Mouse (Mus musculus) limb, embryonic 10.5 days (tissue): ENCODE data around the gene Zdhhc19. TPM values are rescaled to one million over a fixed set of nuclear protein-coding genes. Genes with fewer than 3 reads are reported as not detected.

Source experiments
- DNase-seq: peaks from one replicate; pipeline ENCODE4 v3.0.0-alpha.2; 2017; ENCODE audit warnings: low spot score
- H3K27ac ChIP-seq: fragments of 300-500 bp; sonication (generic); 2 replicates; pipeline ENCODE4 v1.5.1; 2016; ENCODE audit warnings: mild to moderate bottlenecking
- H3K27me3 ChIP-seq: fragments of 300-500 bp; sonication (generic); 2 replicates; pipeline ENCODE4 v1.6.1; 2016; ENCODE audit warnings: low read depth, mild to moderate bottlenecking; ENCODE audit not compliant: poor library complexity, severe bottlenecking
- H3K36me3 ChIP-seq: fragments of 300-500 bp; sonication (generic); 2 replicates; pipeline ENCODE4 v1.6.1; 2016; ENCODE audit warnings: mild to moderate bottlenecking, moderate library complexity
- H3K4me1 ChIP-seq: fragments of 300-500 bp; sonication (generic); 2 replicates; pipeline ENCODE4 v1.6.1; 2016
- H3K4me3 ChIP-seq: fragments of 300-500 bp; sonication (generic); 2 replicates; pipeline ENCODE4 v1.5.1; 2016; ENCODE audit warnings: mild to moderate bottlenecking, moderate library complexity
- H3K9me3 ChIP-seq: fragments of 300-500 bp; sonication (generic); replicated peaks from 2 replicates; pipeline ENCODE4 v1.6.1; 2016; ENCODE audit warnings: mild to moderate bottlenecking
- WGBS: fragments of 180-500 bp; shearing (Covaris S2); methylation state at CpG from one replicate; pipeline ENCODE4 v1.1.7; 2016; 5-methylcytosine and 5-hydroxymethylcytosine counted together
- polyA plus RNA-seq: library from polyadenylated mRNA; unstranded; fragments of >200 nt; fragmentation: Nextera tagmentation; extraction: Ambion mirVana; gene quantifications from 2 replicates; pipeline ENCODE4 v1.2.1, GENCODE M21; 2016

Gene Zdhhc19
- polyA plus RNA-seq, 1 experiment from 2014 or later, result not detected

GRCm38 (mm10) chr16:32498996-32499395, 2.9 kb downstream of the Zdhhc19 start:
- Histone ChIP-seq H3K4me3 (no peak overlapping the region), H3K27me3 (peaks cover 15% of the 10 kb centered on the region; the same call in 1 of the 2 replicates), H3K36me3 (no peaks in the 10 kb centered on the region), H3K4me1 (peaks cover 46% of the 10 kb centered on the region), H3K9me3 (no peaks in the 10 kb centered on the region), H3K27ac (no peak overlapping the region)
- no peak for DNase-seq
- 59% methylated on average over 13 of the region's 13 CpGs for WGBS

- peaks cover 46% of the 10 kb centered on the region for H3K4me1 ChIP-seq
- H3K27ac ChIP-seq, result peak overlapping the region; percentile 83
- peak; percentile 94 for DNase-seq
- peak overlapping the region; percentile 48 for H3K4me3 ChIP-seq
- 9% methylated on average over 22 of the region's 22 CpGs for WGBS
- H3K27me3 ChIP-seq, result peaks cover 15% of the 10 kb centered on the region; the same call in 1 of the 2 replicates
- H3K9me3 ChIP-seq, result no peaks in the 10 kb centered on the region
- no peaks in the 10 kb centered on the region for H3K36me3 ChIP-seq
Measured at GRCm38 (mm10) chr16:32499430-32500037, 3.5 kb downstream of the Zdhhc19 start.

- no peak overlapping the region for H3K27ac ChIP-seq
- no peak overlapping the region for H3K4me3 ChIP-seq
- H3K9me3 ChIP-seq, result no peaks in the 10 kb centered on the region
- H3K4me1 ChIP-seq, result peaks cover 40% of the 10 kb centered on the region
- H3K27me3 ChIP-seq, result peaks cover 15% of the 10 kb centered on the region; the same call in 1 of the 2 replicates
- H3K36me3 ChIP-seq, result no peaks in the 10 kb centered on the region
- WGBS, result 69% methylated on average over 7 of the region's 7 CpGs
- DNase-seq, result no peak
Measured at GRCm38 (mm10) chr16:32501459-32501858, 5.4 kb downstream of the Zdhhc19 start.

DNA sequence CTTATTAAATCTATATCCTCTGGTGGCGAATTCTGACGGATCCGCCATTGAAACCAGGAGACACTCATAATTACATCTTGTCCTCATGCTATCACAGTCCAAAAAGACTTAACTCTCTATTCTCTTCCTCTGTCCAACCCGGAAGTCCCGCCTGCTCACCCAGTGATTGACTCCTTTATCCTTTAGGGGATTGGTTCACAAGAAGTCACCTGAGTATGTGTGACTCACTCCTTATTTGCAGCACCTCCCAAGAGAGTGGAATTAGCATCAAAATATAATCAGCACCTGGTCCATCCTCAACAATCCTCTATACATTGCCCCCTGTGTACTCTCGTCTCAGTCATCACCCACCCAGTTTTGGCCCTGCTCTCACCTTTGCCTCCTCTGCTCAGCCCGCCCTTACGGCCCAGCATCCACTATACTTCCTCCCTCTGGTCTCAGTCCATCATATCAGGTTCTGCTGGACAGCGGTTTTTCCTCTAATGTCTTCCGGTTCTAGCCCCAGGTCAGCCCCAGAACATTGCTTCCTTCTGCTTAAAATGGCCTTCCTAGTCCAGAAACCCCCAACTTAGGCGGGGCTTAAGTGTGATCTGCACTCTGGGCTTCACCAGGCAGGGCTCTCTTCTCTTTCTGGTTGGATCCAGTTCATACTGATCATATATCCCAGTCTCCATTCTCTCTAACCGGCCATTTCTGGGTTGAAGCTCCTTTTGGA, 6.7 kb downstream of the Zdhhc19 start:
- Histone ChIP-seq H3K36me3 (no peaks in the 10 kb centered on the region), H3K9me3 (no peaks in the 10 kb centered on the region), H3K4me1 (peaks cover 35% of the 10 kb centered on the region), H3K4me3 (no peak overlapping the region), H3K27ac (no peak overlapping the region), H3K27me3 (peaks cover 15% of the 10 kb centered on the region; the same call in 1 of the 2 replicates)
- WGBS, result 90% methylated on average over 12 of the region's 12 CpGs
- DNase-seq, result no peak

DNA sequence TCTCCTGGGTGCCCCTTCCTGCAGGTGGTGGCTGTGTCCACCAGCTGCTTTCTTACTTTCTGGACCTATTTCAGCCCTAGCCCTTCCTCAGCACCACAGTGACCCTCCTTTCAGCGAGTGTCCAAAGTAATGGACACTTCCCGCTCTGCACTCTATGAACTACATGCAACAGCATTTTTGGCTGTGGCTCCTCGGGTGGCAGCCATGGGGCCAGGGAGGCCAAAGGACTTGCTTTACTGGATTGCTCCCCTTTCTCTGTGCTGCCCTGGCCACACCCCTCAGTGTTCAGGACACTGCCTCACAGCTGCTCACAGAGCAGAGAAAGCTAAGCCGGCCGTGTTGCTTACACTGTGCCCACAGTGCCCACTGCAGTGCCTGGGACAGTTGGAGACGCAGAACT, 7.6 kb downstream of the Zdhhc19 start:
- no peaks in the 10 kb centered on the region for H3K36me3 ChIP-seq
- no peak for DNase-seq

GRCm38 (mm10) chr16:32506298-32506697, 10.2 kb downstream of the Zdhhc19 start:
- no peak overlapping the region for H3K27ac ChIP-seq
- DNase-seq, result no peak
- no peaks in the 10 kb centered on the region for H3K9me3 ChIP-seq
- no peak overlapping the region for H3K4me3 ChIP-seq
- no peaks in the 10 kb centered on the region for H3K36me3 ChIP-seq
- H3K27me3 ChIP-seq, result 0 out of 2 replicates have a peak, but pooled peaks cover 4% of the 10 kb centered on the region
- 88% methylated on average over 8 of the region's 8 CpGs for WGBS
- H3K4me1 ChIP-seq, result peaks cover 41% of the 10 kb centered on the region

More for the DNA sequence above, 7.6 kb downstream of the Zdhhc19 start:
- Histone ChIP-seq H3K27me3 (peaks cover 9% of the 10 kb centered on the region; the same call in 1 of the 2 replicates), H3K4me3 (no peak overlapping the region), H3K9me3 (no peaks in the 10 kb centered on the region), H3K4me1 (peaks cover 36% of the 10 kb centered on the region), H3K27ac (0 out of 2 replicates have a peak overlapping the region, but pooled peaks have one; percentile 25)
- 83% methylated on average over 6 of the region's 6 CpGs for WGBS

DNA sequence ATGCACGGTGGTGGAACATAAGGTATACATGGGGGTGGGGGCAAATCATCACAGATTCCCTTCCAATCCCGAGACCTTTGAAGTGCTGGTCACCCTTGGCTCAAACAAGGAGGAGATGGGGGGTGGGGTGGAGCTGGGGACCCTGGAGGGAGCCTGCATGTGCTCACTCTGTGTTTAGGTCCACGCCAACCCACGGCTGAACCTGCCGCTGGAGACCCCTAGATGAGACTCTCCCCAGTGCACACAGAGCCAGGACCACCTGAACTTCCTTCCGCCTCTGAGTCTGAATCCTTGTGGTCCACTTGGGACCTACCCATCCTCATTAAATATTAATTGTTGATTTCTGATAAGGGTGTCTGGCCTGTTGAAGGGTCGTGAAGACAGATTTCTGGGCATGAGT, 10.8 kb downstream of the Zdhhc19 start:
- Histone ChIP-seq H3K9me3 (no peaks in the 10 kb centered on the region), H3K36me3 (no peaks in the 10 kb centered on the region), H3K27me3 (0 out of 2 replicates have a peak, but pooled peaks cover 4% of the 10 kb centered on the region), H3K4me1 (peaks cover 39% of the 10 kb centered on the region), H3K4me3 (no peak overlapping the region), H3K27ac (no peak overlapping the region)
- 83% methylated on average over 7 of the region's 7 CpGs for WGBS
- no peak for DNase-seq

GRCm38 (mm10) chr16:32507407-32507806, 11.3 kb downstream of the Zdhhc19 start:
- H3K4me3 ChIP-seq, result no peak overlapping the region
- no peaks in the 10 kb centered on the region for H3K9me3 ChIP-seq
- H3K27me3 ChIP-seq, result 0 out of 2 replicates have a peak, but pooled peaks cover 4% of the 10 kb centered on the region
- no peak overlapping the region for H3K27ac ChIP-seq
- H3K36me3 ChIP-seq, result no peaks in the 10 kb centered on the region
- DNase-seq, result peak; percentile 77
- WGBS, result 22% methylated on average over 9 of the region's 9 CpGs
- peaks cover 39% of the 10 kb centered on the region for H3K4me1 ChIP-seq

- Histone ChIP-seq H3K4me1 (peaks cover 44% of the 10 kb centered on the region), H3K27me3 (0 out of 2 replicates have a peak, but pooled peaks cover 4% of the 10 kb centered on the region), H3K4me3 (no peak overlapping the region), H3K36me3 (no peaks in the 10 kb centered on the region), H3K27ac (no peak overlapping the region; the same call in 1 of the 2 replicates), H3K9me3 (no peaks in the 10 kb centered on the region)
- DNase-seq, result no peak
- WGBS, result 88% methylated on average over 5 of the region's 5 CpGs
Measured at GRCm38 (mm10) chr16:32508035-32508434, 12.0 kb downstream of the Zdhhc19 start.

GRCm38 (mm10) chr16:32508506-32509065, 12.5 kb downstream of the Zdhhc19 start:
- Histone ChIP-seq H3K4me1 (peaks cover 46% of the 10 kb centered on the region), H3K27ac (peak overlapping the region; percentile 64), H3K27me3 (0 out of 2 replicates have a peak, but pooled peaks cover 3% of the 10 kb centered on the region), H3K9me3 (no peaks in the 10 kb centered on the region), H3K36me3 (no peaks in the 10 kb centered on the region), H3K4me3 (no peak overlapping the region)
- 46% methylated on average over 3 of the region's 3 CpGs for WGBS
- DNase-seq, result no peak

GRCm38 (mm10) chr16:32509066-32509942, 13.2 kb downstream of the Zdhhc19 start:
- 59% methylated on average over 9 of the region's 9 CpGs for WGBS
- no peak for DNase-seq

More at GRCm38 (mm10) chr16:32509066-32509942, 13.2 kb downstream of the Zdhhc19 start:
- H3K9me3 ChIP-seq, result no peaks in the 10 kb centered on the region
- no peaks in the 10 kb centered on the region for H3K36me3 ChIP-seq
- H3K27ac ChIP-seq, result peak overlapping the region; percentile 64
- H3K27me3 ChIP-seq, result no peaks in the 10 kb centered on the region
- no peak overlapping the region for H3K4me3 ChIP-seq
- peaks cover 42% of the 10 kb centered on the region for H3K4me1 ChIP-seq
